Mouse (Mus musculus) right cerebral cortex, postnatal 14 days (tissue): ENCODE data around the gene Rdh9.

Source experiments
- DNase-seq: peaks from one replicate; pipeline ENCODE4 v3.0.0; 2022

Rdh9 gene

GRCm38 (mm10) chr10:127776011-127776410 lies at the start of gene Rdh9:
Gene Rdh9, plus strand, starts transcription at chr10:127776386.
- no peak for DNase-seq

- DNase-seq = no peak
Observed at GRCm38 (mm10) chr10:127728437-127728836, 47.7 kb upstream of the Rdh9 start.

DNA sequence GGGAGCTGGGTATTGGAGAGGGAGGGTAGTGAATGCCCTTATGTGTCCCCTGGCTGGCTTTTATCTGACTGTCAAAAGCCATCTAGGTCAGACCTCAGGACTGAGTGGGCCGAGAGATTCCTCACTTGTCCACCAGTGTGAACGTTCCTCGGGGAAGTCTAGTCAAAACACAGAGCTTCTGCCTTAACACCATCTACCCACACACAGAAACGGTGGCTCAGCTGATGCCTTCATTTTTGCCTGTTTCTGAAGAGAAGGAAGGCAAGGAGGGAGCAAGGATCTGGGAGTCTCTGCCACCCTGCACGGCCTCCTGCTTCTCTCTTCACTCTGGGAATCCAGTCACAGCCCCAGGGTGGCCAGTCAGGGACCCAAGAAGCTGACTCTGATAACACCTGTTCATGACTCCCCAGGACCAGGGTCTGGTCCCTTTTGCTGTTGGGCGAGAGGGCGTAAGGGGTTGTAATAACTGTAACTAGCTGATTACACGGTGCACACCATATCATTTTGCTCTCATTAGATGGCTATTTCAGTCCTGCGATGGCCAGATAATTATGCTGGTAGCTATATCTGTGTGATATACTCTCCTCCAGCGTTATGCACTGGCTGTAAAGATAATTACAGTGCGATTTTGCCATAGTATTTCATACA lies 45.8 kb upstream of the Rdh9 start:
- no peak for DNase-seq

DNA sequence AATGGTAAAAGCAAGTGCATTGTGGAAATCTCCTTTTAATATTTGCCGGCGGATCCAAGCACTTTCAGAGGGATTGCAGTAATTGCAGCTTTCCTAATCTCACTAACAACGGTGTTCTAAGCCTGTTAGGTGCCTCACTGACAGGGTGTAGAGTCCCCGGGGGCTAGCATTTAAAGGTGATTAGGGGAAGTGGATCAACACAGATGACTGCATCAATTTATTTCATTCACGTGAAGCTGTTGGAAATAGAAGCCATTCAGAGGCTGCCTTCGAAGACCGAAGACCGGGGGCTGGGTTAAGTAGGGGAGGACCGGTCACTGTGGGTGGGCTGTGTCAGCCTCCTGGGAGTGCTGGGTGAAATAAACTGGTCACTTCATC lies 45.3 kb upstream of the Rdh9 start:
- no peak for DNase-seq

- DNase-seq = no peak
Observed at GRCm38 (mm10) chr10:127731397-127731796, 44.8 kb upstream of the Rdh9 start.

GRCm38 (mm10) chr10:127734434-127734833 lies 41.8 kb upstream of the Rdh9 start:
- no peak for DNase-seq

DNA sequence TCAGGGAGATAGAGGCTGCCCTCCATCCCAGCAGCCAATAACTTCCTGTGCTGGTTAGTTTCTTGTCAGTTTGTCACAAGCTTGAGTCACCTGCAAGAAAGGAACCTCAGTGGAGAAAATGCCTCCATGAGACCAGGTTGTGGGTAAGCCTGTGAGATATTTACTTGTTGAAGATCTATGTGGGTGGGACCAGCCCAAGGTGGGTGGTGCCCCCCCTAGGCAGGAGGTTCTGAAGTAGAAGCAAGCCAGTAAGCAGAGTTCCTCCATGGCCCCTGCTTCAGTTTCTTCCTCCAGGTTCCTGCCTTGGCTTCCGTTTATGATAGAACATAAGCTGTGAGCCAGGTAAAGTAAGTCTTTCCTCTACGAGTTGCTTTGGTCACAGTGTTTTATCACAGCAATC lies 39.9 kb upstream of the Rdh9 start:
- DNase-seq = no peak

DNA sequence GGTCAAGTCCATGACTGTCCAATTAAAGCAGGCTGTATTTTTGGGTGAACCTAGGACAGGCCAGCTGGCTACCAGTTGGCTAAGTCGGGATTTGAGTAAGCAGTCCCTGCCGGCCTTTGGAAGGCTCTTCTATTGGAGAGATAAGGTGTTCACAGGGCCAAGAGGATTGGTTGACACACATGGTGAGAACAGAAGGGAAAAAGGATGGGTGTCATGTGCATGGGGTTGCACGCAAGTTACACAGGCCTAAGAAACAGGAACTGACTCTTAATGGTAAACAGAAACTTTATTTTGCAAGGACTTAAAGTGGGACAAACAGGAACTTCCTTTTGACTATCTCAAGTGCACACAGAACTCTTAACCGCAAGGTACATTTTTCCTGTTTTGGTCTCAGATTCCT lies 39.3 kb upstream of the Rdh9 start:
- no peak for DNase-seq

DNA sequence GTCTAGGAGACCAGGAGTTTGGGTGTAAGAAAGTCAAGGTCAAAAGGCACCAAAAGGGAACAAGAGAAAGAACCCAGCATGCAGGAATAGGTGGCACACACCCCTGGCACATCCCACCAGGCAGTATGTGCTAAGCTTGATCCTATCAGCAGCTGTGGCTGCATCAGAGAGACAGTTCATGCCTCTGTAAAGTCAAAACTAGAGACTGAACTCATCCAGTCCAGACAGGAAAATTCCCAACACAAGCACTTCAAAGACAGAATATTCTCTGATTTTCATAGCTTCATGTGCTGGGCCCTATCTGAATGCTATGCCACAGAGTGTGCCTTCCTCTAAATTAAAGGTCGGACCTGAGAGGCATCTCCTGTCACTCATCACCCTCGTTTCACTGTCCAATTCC lies 38.6 kb upstream of the Rdh9 start:
- DNase-seq = no peak

GRCm38 (mm10) chr10:127738151-127738882 lies 37.9 kb upstream of the Rdh9 start:
- no peak for DNase-seq

- peak; percentile 81 for DNase-seq
Observed at GRCm38 (mm10) chr10:127739083-127739660, 37.0 kb upstream of the Rdh9 start, which contains the start of gene Zbtb39. Gene Zbtb39, plus strand, starts transcription at chr10:127739538.

- no peak for DNase-seq
Observed at GRCm38 (mm10) chr10:127739661-127740161, 36.5 kb upstream of the Rdh9 start.

GRCm38 (mm10) chr10:127744661-127745060 lies 31.5 kb upstream of the Rdh9 start:
- no peak for DNase-seq

- no peak for DNase-seq
Observed at GRCm38 (mm10) chr10:127745886-127746285, 30.3 kb upstream of the Rdh9 start.

GRCm38 (mm10) chr10:127747254-127747653 lies 28.9 kb upstream of the Rdh9 start:
- DNase-seq = no peak

- no peak for DNase-seq
Observed at GRCm38 (mm10) chr10:127748847-127749612, 27.2 kb upstream of the Rdh9 start.

DNA sequence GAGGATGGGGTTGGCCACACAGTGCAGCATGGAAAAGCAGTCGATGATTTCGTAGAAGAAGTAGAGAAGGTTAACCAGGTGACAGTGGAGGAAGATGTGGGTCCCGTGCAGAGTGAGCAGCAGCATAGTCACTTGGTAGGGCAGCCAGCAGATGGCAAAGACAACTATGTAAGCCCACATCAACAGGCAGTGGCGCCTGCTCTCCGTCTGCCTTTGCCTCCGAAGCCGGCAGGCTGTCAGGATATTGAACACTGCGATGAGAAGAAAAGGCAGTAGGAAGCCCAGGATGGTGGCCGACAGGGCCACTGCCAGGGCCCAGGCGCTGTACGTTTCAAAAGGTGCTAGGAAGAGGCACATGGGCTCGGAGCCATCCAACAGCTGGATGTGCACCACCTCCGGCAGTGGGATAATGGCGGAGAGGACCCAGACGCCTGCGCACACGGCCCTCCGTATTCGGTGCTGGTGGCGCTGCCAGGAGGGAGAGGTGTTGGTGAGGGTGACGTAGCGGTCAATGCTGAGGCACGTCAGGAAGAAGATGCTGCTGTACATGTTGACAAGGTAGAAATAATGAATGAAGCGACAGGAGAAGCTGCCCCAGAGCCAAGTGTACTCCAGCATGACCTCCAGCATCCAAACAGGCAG lies 25.9 kb upstream of the Rdh9 start:
- DNase-seq = no peak

DNA sequence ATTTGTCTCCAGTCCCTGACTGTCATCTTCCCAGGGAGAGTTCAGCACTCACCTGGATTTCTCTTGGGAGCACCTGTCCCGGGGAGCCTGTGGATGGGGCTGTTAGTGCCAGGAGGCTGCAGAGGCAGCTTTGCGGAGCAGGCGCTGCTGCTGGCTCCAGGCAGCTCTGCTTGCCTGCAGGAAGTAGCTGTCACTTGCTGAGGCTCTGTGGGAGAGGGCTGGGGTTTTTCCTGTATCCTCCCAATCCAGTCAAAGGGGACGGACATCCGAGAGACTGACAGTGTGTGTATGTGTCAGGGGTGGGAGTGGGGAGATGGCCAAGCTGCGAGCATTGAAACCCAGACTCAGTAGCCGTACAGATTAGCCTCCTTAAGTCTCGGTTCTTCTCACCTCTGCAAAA lies 24.6 kb upstream of the Rdh9 start, which contains the start of gene Gpr182:
Gene Gpr182, minus strand, starts transcription at position 185 of the 400 bp plus-strand sequence.
- DNase-seq = no peak

GRCm38 (mm10) chr10:127754566-127755166 lies 21.5 kb upstream of the Rdh9 start:
- DNase-seq = no peak

DNA sequence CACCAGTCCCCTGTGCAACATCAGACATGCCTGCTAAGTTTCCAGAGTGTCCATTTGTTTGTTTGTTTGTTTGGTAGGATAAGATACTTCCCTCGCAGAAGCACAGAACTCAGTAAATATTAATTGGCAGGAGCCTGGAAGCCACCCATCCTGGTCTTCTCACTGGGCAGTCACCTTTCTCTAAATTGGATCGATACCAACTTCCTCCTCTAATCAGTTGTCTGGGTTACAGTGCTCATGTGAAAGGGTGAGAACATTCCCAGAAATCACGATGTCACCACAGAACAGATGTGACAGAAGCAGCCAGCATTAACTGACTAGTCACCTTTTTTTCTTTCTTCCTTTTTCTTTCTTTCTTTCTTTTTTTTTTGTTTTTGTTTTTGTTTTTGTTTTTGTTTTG lies 20.9 kb upstream of the Rdh9 start:
- DNase-seq = no peak

- no peak for DNase-seq
Observed at GRCm38 (mm10) chr10:127755770-127756468, 20.3 kb upstream of the Rdh9 start.
